Mouse (Mus musculus): ENCODE data around the gene Zdhhc4. TPM values are rescaled to one million over a fixed set of nuclear protein-coding genes. Genes with fewer than 3 reads are reported as not detected.

Gene Zdhhc4
- polyA plus RNA-seq, 1 experiment from 2014 or later = 78.1 TPM

GRCm38 (mm10) chr5:143293404-143293803, 35.7 kb downstream of the Zdhhc4 start, which contains the start of gene Zfp853:
Gene Zfp853 (minus strand): TSS chr5:143293623.
- no peaks in the 10 kb centered on the region for H3K9me3 ChIP-seq (ENCODE audit: control insufficient read depth, low read length)
- no peak within 1 kb of the TSS for H3K27ac ChIP-seq
- no peaks in the 10 kb centered on the region for H3K36me3 ChIP-seq (replicated peaks; ENCODE audit: control insufficient read depth, insufficient read depth)
- H3K4me1 ChIP-seq (replicated peaks; ENCODE audit: control insufficient read depth, insufficient read depth, low read length) = peaks cover 8% of the 10 kb centered on the region; the same call in 1 of the 2 replicates
- WGBS = 4% methylated on average over 24 of the region's 38 CpGs
- ATAC-seq (ENCODE audit: low FRiP score) = no peak
- DNase-seq (ENCODE audit: low spot score) = no peak
- peak within 1 kb of the TSS; percentile 45 for H3K4me3 ChIP-seq (replicated peaks; ENCODE audit: low read length)
- peak within 1 kb of the TSS; percentile 63 for H3K9ac ChIP-seq
- peak within 1 kb of the TSS; percentile 83 for H3K4me2 ChIP-seq (replicated peaks)
- peaks cover 61% of the 10 kb centered on the region for H3K27me3 ChIP-seq (ENCODE audit: control insufficient read depth, insufficient read depth, low read length)

- peak overlapping the region; percentile 83 for H3K4me2 ChIP-seq (replicated peaks)
- peak overlapping the region; percentile 63 for H3K9ac ChIP-seq
- H3K27me3 ChIP-seq (ENCODE audit: control insufficient read depth, insufficient read depth, low read length) = peaks cover 66% of the 10 kb centered on the region
- DNase-seq (ENCODE audit: low spot score) = no peak
- peak overlapping the region; percentile 45 for H3K4me3 ChIP-seq (replicated peaks; ENCODE audit: low read length)
- 1% methylated on average over 19 of the region's 19 CpGs for WGBS
- H3K9me3 ChIP-seq (ENCODE audit: control insufficient read depth, low read length) = no peaks in the 10 kb centered on the region
- peaks cover 9% of the 10 kb centered on the region; the same call in 1 of the 2 replicates for H3K4me1 ChIP-seq (replicated peaks; ENCODE audit: control insufficient read depth, insufficient read depth, low read length)
- ATAC-seq (ENCODE audit: low FRiP score) = no peak
- no peak overlapping the region for H3K27ac ChIP-seq
- no peaks in the 10 kb centered on the region for H3K36me3 ChIP-seq (replicated peaks; ENCODE audit: control insufficient read depth, insufficient read depth)
Observed at GRCm38 (mm10) chr5:143292879-143293278, 36.2 kb downstream of the Zdhhc4 start.

- Histone ChIP-seq H3K36me3 (replicated peaks; ENCODE audit: control insufficient read depth, insufficient read depth) (no peaks in the 10 kb centered on the region), H3K4me3 (replicated peaks; ENCODE audit: low read length) (no peak overlapping the region), H3K4me1 (replicated peaks; ENCODE audit: control insufficient read depth, insufficient read depth, low read length) (peaks cover 12% of the 10 kb centered on the region; the same call in 1 of the 2 replicates), H3K27me3 (ENCODE audit: control insufficient read depth, insufficient read depth, low read length) (peaks cover 79% of the 10 kb centered on the region), H3K9me3 (ENCODE audit: control insufficient read depth, low read length) (no peaks in the 10 kb centered on the region), H3K27ac (no peak overlapping the region), H3K4me2 (replicated peaks) (no peak overlapping the region), H3K9ac (no peak overlapping the region)
- ATAC-seq (ENCODE audit: low FRiP score) = no peak
- DNase-seq (ENCODE audit: low spot score) = no peak
- WGBS = 79% methylated on average over 9 of the region's 9 CpGs
Observed at GRCm38 (mm10) chr5:143289299-143289698, 39.8 kb downstream of the Zdhhc4 start.

GRCm38 (mm10) chr5:143288378-143288911, 40.6 kb downstream of the Zdhhc4 start:
- 20% methylated on average over 9 of the region's 9 CpGs for WGBS
- Histone ChIP-seq H3K4me3 (replicated peaks; ENCODE audit: low read length) (no peak overlapping the region), H3K27me3 (ENCODE audit: control insufficient read depth, insufficient read depth, low read length) (peaks cover 70% of the 10 kb centered on the region), H3K27ac (no peak overlapping the region), H3K36me3 (replicated peaks; ENCODE audit: control insufficient read depth, insufficient read depth) (no peaks in the 10 kb centered on the region), H3K9ac (no peak overlapping the region), H3K4me2 (replicated peaks) (peak overlapping the region; percentile 48), H3K9me3 (ENCODE audit: control insufficient read depth, low read length) (no peaks in the 10 kb centered on the region), H3K4me1 (replicated peaks; ENCODE audit: control insufficient read depth, insufficient read depth, low read length) (peaks cover 8% of the 10 kb centered on the region; the same call in 1 of the 2 replicates)
- no peak for ATAC-seq (ENCODE audit: low FRiP score)
- DNase-seq (ENCODE audit: low spot score) = no peak

GRCm38 (mm10) chr5:143287774-143288328, 41.2 kb downstream of the Zdhhc4 start:
- H3K4me3 ChIP-seq (replicated peaks; ENCODE audit: low read length) = peak overlapping the region; percentile 11; the same call in 1 of the 2 replicates
- no peak overlapping the region for H3K27ac ChIP-seq
- WGBS = 2% methylated on average over 48 of the region's 48 CpGs
- H3K27me3 ChIP-seq (ENCODE audit: control insufficient read depth, insufficient read depth, low read length) = peaks cover 65% of the 10 kb centered on the region
- no peaks in the 10 kb centered on the region for H3K36me3 ChIP-seq (replicated peaks; ENCODE audit: control insufficient read depth, insufficient read depth)
- DNase-seq (ENCODE audit: low spot score) = no peak
- H3K9me3 ChIP-seq (ENCODE audit: control insufficient read depth, low read length) = no peaks in the 10 kb centered on the region
- H3K4me1 ChIP-seq (replicated peaks; ENCODE audit: control insufficient read depth, insufficient read depth, low read length) = 0 out of 2 replicates have a peak, but pooled peaks cover 4% of the 10 kb centered on the region
- ATAC-seq (ENCODE audit: low FRiP score) = no peak
- 0 out of 2 replicates have a peak overlapping the region, but pooled peaks have one; percentile 24 for H3K9ac ChIP-seq
- H3K4me2 ChIP-seq (replicated peaks) = peak overlapping the region; percentile 48

GRCm38 (mm10) chr5:143284762-143285161, 44.3 kb downstream of the Zdhhc4 start:
- H3K36me3 ChIP-seq (replicated peaks; ENCODE audit: control insufficient read depth, insufficient read depth) = no peaks in the 10 kb centered on the region
- no peak overlapping the region for H3K4me2 ChIP-seq (replicated peaks)
- no peaks in the 10 kb centered on the region for H3K9me3 ChIP-seq (ENCODE audit: control insufficient read depth, low read length)
- 0 out of 2 replicates have a peak, but pooled peaks cover 4% of the 10 kb centered on the region for H3K4me1 ChIP-seq (replicated peaks; ENCODE audit: control insufficient read depth, insufficient read depth, low read length)
- no peak overlapping the region for H3K27ac ChIP-seq
- peaks cover 37% of the 10 kb centered on the region for H3K27me3 ChIP-seq (ENCODE audit: control insufficient read depth, insufficient read depth, low read length)
- WGBS = 40% methylated on average over 6 of the region's 6 CpGs
- no peak overlapping the region for H3K9ac ChIP-seq
- DNase-seq (ENCODE audit: low spot score) = no peak
- no peak overlapping the region for H3K4me3 ChIP-seq (replicated peaks; ENCODE audit: low read length)
- ATAC-seq (ENCODE audit: low FRiP score) = no peak

- Histone ChIP-seq H3K36me3 (replicated peaks; ENCODE audit: control insufficient read depth, insufficient read depth) (no peaks in the 10 kb centered on the region), H3K27me3 (ENCODE audit: control insufficient read depth, insufficient read depth, low read length) (no peaks in the 10 kb centered on the region), H3K4me3 (replicated peaks; ENCODE audit: low read length) (no peak overlapping the region), H3K4me2 (replicated peaks) (no peak overlapping the region), H3K9ac (no peak overlapping the region), H3K27ac (no peak overlapping the region), H3K9me3 (ENCODE audit: control insufficient read depth, low read length) (no peaks in the 10 kb centered on the region), H3K4me1 (replicated peaks; ENCODE audit: control insufficient read depth, insufficient read depth, low read length) (no peaks in the 10 kb centered on the region)
- no peak for DNase-seq (ENCODE audit: low spot score)
- ATAC-seq (ENCODE audit: low FRiP score) = no peak
- WGBS = 45% methylated on average over 10 of the region's 10 CpGs
Observed at GRCm38 (mm10) chr5:143279247-143279646, 49.8 kb downstream of the Zdhhc4 start.

- no peak overlapping the region for H3K9ac ChIP-seq
- H3K27me3 ChIP-seq (ENCODE audit: control insufficient read depth, insufficient read depth, low read length) = no peaks in the 10 kb centered on the region
- whole genome bisulfite sequencing = 61% methylated on average over 5 of the region's 5 CpGs
- H3K4me3 ChIP-seq (replicated peaks; ENCODE audit: low read length) = no peak overlapping the region
- no peak for DNase-seq (ENCODE audit: low spot score)
- peaks cover 4% of the 10 kb centered on the region for H3K4me1 ChIP-seq (replicated peaks; ENCODE audit: control insufficient read depth, insufficient read depth, low read length)
- no peak for ATAC-seq (ENCODE audit: low FRiP score)
- H3K36me3 ChIP-seq (replicated peaks; ENCODE audit: control insufficient read depth, insufficient read depth) = no peaks in the 10 kb centered on the region
- no peaks in the 10 kb centered on the region for H3K9me3 ChIP-seq (ENCODE audit: control insufficient read depth, low read length)
- H3K4me2 ChIP-seq (replicated peaks) = no peak overlapping the region
- H3K27ac ChIP-seq = no peak overlapping the region
Observed at GRCm38 (mm10) chr5:143275761-143276160, 53.3 kb downstream of the Zdhhc4 start.

GRCm38 (mm10) chr5:143272540-143273330, 56.3 kb downstream of the Zdhhc4 start:
- Histone ChIP-seq H3K36me3 (replicated peaks; ENCODE audit: control insufficient read depth, insufficient read depth) (no peaks in the 10 kb centered on the region), H3K9me3 (ENCODE audit: control insufficient read depth, low read length) (no peaks in the 10 kb centered on the region), H3K27ac (no peak overlapping the region), H3K4me2 (replicated peaks) (no peak overlapping the region), H3K4me1 (replicated peaks; ENCODE audit: control insufficient read depth, insufficient read depth, low read length) (peaks cover 19% of the 10 kb centered on the region), H3K9ac (no peak overlapping the region), H3K27me3 (ENCODE audit: control insufficient read depth, insufficient read depth, low read length) (no peaks in the 10 kb centered on the region), H3K4me3 (replicated peaks; ENCODE audit: low read length) (no peak overlapping the region)
- ATAC-seq (ENCODE audit: low FRiP score) (no peak), DNase-seq (ENCODE audit: low spot score) (no peak)
- WGBS = 88% methylated on average over 16 of the region's 16 CpGs

Data from hindbrain, embryonic 14.5 days (tissue).